Mouse (Mus musculus) skeletal muscle tissue, postnatal 0 days (tissue): ENCODE measurements around the gene Lce1a1. TPM values are rescaled to one million over a fixed set of nuclear protein-coding genes. Genes with fewer than 3 reads are reported as not detected.

Experiments used
- polyA plus RNA-seq: library from polyadenylated mRNA; unstranded; fragments of >200 nt; fragmentation: Nextera tagmentation; extraction: Ambion mirVana; gene quantifications from 2 replicates; pipeline ENCODE4 v1.2.1, GENCODE M21; 2015

Gene Lce1a1
- 10.0 TPM in 1 of 2 replicates, not detected in the other for polyA plus RNA-seq

DNA sequence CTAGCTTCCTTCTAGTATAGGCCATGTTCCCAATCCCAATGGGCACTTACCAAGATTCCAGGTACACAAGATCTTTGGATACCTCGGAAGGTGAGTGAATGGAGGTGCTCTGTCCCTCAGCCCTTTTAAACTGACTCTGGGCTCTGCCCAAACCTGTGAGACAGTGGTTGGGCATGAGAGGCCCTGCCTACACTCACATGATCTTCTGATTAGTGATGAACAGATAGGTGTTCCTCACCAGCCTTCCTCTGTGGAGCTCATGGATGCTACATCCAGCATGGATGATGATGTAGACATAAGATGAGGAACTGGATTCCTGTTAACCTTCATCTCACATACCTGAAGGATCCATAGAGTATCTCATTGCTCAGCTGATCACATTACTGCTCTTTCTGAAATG is at the start of gene Lce1a1:
TSS of gene Lce1a1 (minus strand) at position 101 of the 400 bp plus-strand sequence.

DNA sequence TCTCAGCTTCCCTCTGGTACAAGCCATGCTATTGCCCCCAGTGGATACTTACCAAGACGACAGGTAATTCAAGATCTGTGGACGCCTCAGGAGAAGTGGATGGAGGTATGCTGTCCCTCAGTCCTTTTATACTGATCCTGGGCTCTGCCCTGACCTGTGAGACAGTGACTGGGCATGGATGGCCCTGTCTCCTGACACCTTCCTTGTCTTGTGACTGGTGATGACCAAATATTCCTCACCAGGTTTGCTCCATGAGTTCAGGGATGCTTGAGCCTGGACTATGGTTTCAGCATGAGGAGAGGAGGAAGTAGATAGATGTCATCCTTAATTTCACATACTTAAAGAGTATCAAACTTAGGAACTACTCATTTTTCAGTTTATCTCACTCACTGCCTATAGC is 39.0 kb upstream of the Lce1a1 start, which contains the start of gene Lce1d:
TSS of gene Lce1d (minus strand) at position 101 of the 400 bp plus-strand sequence.

DNA sequence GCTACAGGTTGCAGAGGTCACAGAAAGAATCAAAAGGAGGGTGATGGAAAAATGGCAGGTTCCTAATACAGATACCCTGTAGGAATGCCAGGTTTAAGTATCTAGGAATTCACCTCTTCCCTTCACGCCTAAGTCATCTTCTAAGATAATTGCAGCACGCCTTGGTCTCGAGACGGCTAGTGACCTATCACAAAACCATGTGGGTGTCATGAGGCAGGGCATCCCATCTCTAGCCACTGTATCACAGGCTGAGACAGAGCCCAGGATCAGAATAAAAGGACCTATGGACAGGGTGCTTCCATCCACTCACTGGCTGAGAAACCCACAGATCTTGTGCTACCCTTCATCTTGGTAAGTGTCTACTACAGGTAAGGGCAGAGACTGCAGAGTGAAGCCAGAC is 30.8 kb upstream of the Lce1a1 start, which contains the start of gene Lce1c:
TSS of gene Lce1c (plus strand) at position 301 of the 400 bp plus-strand sequence.

DNA sequence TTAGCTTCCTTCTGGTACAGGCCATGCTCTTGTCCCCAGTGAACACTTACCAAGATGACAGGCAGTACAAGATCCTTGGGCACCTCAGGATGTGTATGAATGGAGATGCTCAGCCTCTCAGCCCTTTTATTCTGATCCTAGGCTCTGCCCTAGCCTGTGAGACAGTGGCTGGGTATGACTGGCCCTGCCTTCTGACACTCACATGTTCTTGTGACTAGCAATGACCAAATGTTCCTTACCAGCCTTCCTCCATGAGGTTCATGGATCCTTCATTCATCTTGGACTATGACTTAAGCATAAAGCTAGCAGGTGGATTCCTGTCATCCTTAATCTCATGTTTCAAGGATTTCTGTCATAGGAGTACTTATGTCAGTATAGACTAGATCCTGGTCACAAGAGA is 22.1 kb upstream of the Lce1a1 start, which contains the start of gene Lce1a2:
TSS of gene Lce1a2 (minus strand) at position 101 of the 400 bp plus-strand sequence.

DNA sequence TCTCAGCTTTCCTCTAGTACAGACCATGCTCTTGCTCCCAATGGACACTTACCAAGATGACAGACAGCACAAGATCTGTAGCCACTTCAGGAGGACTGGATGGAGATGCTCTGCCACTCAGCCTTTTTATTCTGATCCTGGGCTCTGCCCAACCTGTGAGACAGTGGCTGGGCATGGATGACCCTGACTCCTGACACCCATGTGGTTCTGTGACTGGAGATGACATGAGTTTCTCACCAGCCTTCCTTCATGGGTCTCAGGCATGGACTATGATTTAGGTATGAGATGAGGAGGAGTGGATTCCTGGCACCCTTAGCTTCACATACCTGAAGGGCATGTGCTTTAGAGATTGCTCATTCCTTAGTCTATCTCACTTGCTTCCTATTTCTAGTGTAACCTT is 8.7 kb upstream of the Lce1a1 start, which contains the start of gene Lce1b:
TSS of gene Lce1b (minus strand) at position 101 of the 400 bp plus-strand sequence.

DNA sequence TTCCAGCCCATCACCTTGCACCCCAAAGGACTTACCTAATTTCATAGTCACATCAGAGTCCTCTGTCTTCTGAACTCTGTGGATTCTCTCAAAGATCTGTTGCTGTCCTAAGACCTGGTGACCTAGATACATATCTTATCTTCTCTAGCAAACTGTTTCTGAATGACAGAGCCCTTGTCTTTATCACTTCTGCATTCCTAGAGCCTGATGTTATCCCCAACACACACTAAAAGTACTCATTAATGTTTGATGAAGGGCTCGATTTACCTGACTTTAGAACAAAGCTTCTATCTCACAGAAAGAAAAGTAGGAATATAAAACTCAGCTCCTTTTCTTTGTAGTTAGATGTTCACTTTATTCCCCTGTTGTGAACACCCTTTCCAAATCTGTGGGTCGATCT is 26.5 kb downstream of the Lce1a1 start, which contains the start of gene Lce6a:
TSS of gene Lce6a (minus strand) at position 101 of the 400 bp plus-strand sequence.

DNA sequence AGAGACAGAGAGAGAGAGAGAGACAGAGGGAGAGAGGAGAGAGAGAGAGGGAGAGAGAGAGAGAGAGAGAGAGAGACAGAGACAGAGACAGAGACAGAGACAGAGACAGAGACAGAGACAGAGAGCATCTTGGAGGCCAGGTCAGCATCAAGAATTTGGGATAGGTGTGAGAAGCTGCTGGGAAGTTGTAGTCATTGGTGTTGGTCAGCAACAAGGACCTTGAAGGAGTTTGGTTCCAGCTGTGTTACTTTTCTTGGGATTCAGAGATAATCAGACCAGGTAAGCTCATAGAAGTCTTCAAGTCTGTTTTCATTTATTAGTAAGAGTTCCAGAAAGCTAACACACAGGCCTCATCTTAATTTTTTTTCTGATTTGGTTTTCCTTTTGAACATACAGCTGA is 40.7 kb downstream of the Lce1a1 start, which contains the start of gene 2210017I01Rik:
TSS of gene 2210017I01Rik (minus strand) at position 101 of the 400 bp plus-strand sequence.

Other genes starting within 250 kb of the Lce1a1 start
- gene Sprr2i, start 240.3 kb downstream of the Lce1a1 start, polyA plus RNA-seq = not detected in 2 replicates
- not detected in 2 replicates for gene Sprr2j-ps, start 230.2 kb downstream of the Lce1a1 start, polyA plus RNA-seq
- 8.4 and 11.3 TPM in 2 replicates for gene Gm9774, start 218.9 kb downstream of the Lce1a1 start, polyA plus RNA-seq
- gene Sprr2k, start 215.7 kb downstream of the Lce1a1 start, polyA plus RNA-seq = not detected in 2 replicates
- gene Sprr1b, start 209.5 kb downstream of the Lce1a1 start, polyA plus RNA-seq = 2.6 TPM in 1 of 2 replicates, not detected in the other
- gene Sprr3, start 189.6 kb downstream of the Lce1a1 start, polyA plus RNA-seq = not detected in 2 replicates
- not detected in 2 replicates for gene Sprr1a, start 162.4 kb downstream of the Lce1a1 start, polyA plus RNA-seq
- not detected in 2 replicates for gene Sprr4, start 147.8 kb downstream of the Lce1a1 start, polyA plus RNA-seq
- gene 2310046K23Rik, start 113.8 kb downstream of the Lce1a1 start, polyA plus RNA-seq = not detected in 2 replicates
- 4.4 TPM in 1 of 2 replicates, not detected in the other for gene Ivl, start 74.6 kb downstream of the Lce1a1 start, polyA plus RNA-seq
- not detected in 2 replicates for gene Smcp, start 59.3 kb downstream of the Lce1a1 start, polyA plus RNA-seq
- not detected in 2 replicates for gene 2210017I01Rik, start 40.8 kb downstream of the Lce1a1 start, polyA plus RNA-seq
- gene Lce6a, start 26.6 kb downstream of the Lce1a1 start, polyA plus RNA-seq = 3.9 TPM in 1 of 2 replicates, not detected in the other
- gene Lce1b, start 8.6 kb upstream of the Lce1a1 start, polyA plus RNA-seq = 4.4 TPM in 1 of 2 replicates, not detected in the other
- 22.2 TPM in 1 of 2 replicates, not detected in the other for gene Lce1a2, start 22.0 kb upstream of the Lce1a1 start, polyA plus RNA-seq
- 19.1 TPM in 1 of 2 replicates, not detected in the other for gene Lce1c, start 30.9 kb upstream of the Lce1a1 start, polyA plus RNA-seq
- 4.5 TPM in 1 of 2 replicates, not detected in the other for gene Lce1d, start 38.9 kb upstream of the Lce1a1 start, polyA plus RNA-seq
- 9.5 TPM in 1 of 2 replicates, not detected in the other for gene Lce1e, start 60.8 kb upstream of the Lce1a1 start, polyA plus RNA-seq
- gene Lce1f, start 72.0 kb upstream of the Lce1a1 start, polyA plus RNA-seq = 9.6 TPM in 1 of 2 replicates, not detected in the other
- gene Gm38119, start 90.8 kb upstream of the Lce1a1 start, polyA plus RNA-seq = not detected in 2 replicates
- gene Lce1g, start 104.0 kb upstream of the Lce1a1 start, polyA plus RNA-seq = 5.5 TPM in 1 of 2 replicates, not detected in the other
- gene Lce1h, start 116.8 kb upstream of the Lce1a1 start, polyA plus RNA-seq = 5.9 TPM in 1 of 2 replicates, not detected in the other
- 12.5 TPM in 1 of 2 replicates, not detected in the other for gene Lce1i, start 130.6 kb upstream of the Lce1a1 start, polyA plus RNA-seq
- gene Lce1j, start 142.2 kb upstream of the Lce1a1 start, polyA plus RNA-seq = 3.5 TPM in 1 of 2 replicates, not detected in the other
- gene Lce1k, start 159.6 kb upstream of the Lce1a1 start, polyA plus RNA-seq = 2.4 TPM in 1 of 2 replicates, not detected in the other
- gene Kprp, start 178.9 kb upstream of the Lce1a1 start, polyA plus RNA-seq = 3.5 TPM in 1 of 2 replicates, not detected in the other
- 8.8 TPM in 1 of 2 replicates, not detected in the other for gene Lce1l, start 203.0 kb upstream of the Lce1a1 start, polyA plus RNA-seq
- 8.3 TPM in 1 of 2 replicates, not detected in the other for gene 2310050C09Rik, start 221.9 kb upstream of the Lce1a1 start, polyA plus RNA-seq